31 mouse cellular contexts compared by ENCODE assay signal in the genomic region with DNA sequence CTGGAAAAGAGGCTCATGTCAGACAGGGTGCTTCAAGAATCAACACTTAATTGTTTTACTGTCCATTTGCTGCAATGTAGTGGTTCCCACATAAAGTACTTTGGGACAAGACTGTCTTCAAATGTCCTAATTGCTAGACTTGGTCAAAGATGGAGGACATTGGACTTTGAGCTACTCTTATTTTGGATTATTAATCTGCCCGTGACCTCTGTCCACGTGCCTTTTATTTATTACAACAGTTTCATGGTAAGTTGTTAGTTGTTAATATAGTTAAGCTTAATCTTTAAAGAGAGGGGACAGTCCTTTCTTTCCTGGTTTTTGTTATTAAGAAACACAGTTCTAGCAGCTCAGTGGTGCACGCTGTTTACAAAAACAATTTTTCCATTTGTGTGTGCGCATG. TPM values are rescaled to one million over a fixed set of nuclear protein-coding genes. Genes with fewer than 3 reads are reported as not detected.
"Had no signal": no experiment of that assay in that cellular context is flagged by ENCODE, and none has a peak within 500 bp of the region (broad histone marks: within the 10 kb centered on the region; RNA-seq: fewer than 3 reads in every experiment).

No protein-coding gene starts in this region.

- H3K4me3 ChIP-seq: heart, embryonic 10.5 days; heart, embryonic 12.5 days; heart, embryonic 13.5 days; heart, embryonic 15.5 days; hindbrain, embryonic 10.5 days; hindbrain, embryonic 12.5 days; hindbrain, embryonic 13.5 days; hindbrain, embryonic 15.5 days; intestine, embryonic 15.5 days; layer of hippocampus, adult 2 months; left cerebral cortex, adult 2 months had no signal

- H3K36me3 ChIP-seq: heart, embryonic 10.5 days; heart, embryonic 12.5 days; heart, embryonic 13.5 days; heart, embryonic 15.5 days; hindbrain, embryonic 10.5 days; hindbrain, embryonic 12.5 days; hindbrain, embryonic 13.5 days; hindbrain, embryonic 15.5 days; intestine, embryonic 15.5 days had no signal

- DNase-seq: heart, postnatal 10 days; heart, postnatal 14 days; heart, postnatal 36 days; kidney, adult 11 months; kidney, adult 18-20 months; kidney, postnatal 10 days; kidney, postnatal 14 days; kidney, postnatal 36 days; kidney, postnatal 4 days; layer of hippocampus, adult 9-11 months; layer of hippocampus, postnatal 36 days had no signal

- H3K27me3 ChIP-seq: heart, embryonic 12.5 days; heart, embryonic 13.5 days; heart, embryonic 15.5 days; hindbrain, embryonic 12.5 days; hindbrain, embryonic 13.5 days; hindbrain, embryonic 15.5 days; intestine, embryonic 15.5 days had no signal

- ATAC-seq: hindbrain, embryonic 16.5 days; hindbrain, postnatal 0 days; inflammation-experienced regulatory T-cells, adult 6 months; intestine, embryonic 15.5 days; intestine, embryonic 16.5 days; intestine, postnatal 0 days had no signal

- H3K4me2 ChIP-seq: heart, embryonic 11.5 days; heart, embryonic 12.5 days; heart, embryonic 13.5 days; heart, embryonic 15.5 days; hindbrain, embryonic 12.5 days; hindbrain, embryonic 13.5 days; hindbrain, embryonic 14.5 days; hindbrain, embryonic 15.5 days; intestine, embryonic 15.5 days had no signal

- H3K27ac ChIP-seq: heart, embryonic 10.5 days; heart, embryonic 13.5 days; heart, embryonic 15.5 days; hindbrain, embryonic 10.5 days; hindbrain, embryonic 12.5 days; hindbrain, embryonic 13.5 days; hindbrain, embryonic 14.5 days; hindbrain, embryonic 15.5 days; hindbrain, postnatal 0 days; intestine, embryonic 15.5 days; kidney, postnatal 0 days; layer of hippocampus, adult 2 months; left cerebral cortex, adult 2 months had no signal

- H3K9me3 ChIP-seq: heart, embryonic 10.5 days; heart, embryonic 13.5 days; heart, embryonic 15.5 days; hindbrain, embryonic 10.5 days; hindbrain, embryonic 12.5 days; hindbrain, embryonic 13.5 days; hindbrain, embryonic 15.5 days; intestine, embryonic 15.5 days had no signal

- H3K4me1 ChIP-seq: heart, embryonic 10.5 days; heart, embryonic 12.5 days; heart, embryonic 13.5 days; heart, embryonic 15.5 days; hindbrain, embryonic 10.5 days; hindbrain, embryonic 12.5 days; hindbrain, embryonic 13.5 days; hindbrain, embryonic 15.5 days; intestine, embryonic 15.5 days had no signal

- H3K9ac ChIP-seq: heart, embryonic 12.5 days; heart, embryonic 13.5 days; heart, embryonic 15.5 days; hindbrain, embryonic 12.5 days; hindbrain, embryonic 13.5 days; hindbrain, embryonic 14.5 days; hindbrain, embryonic 15.5 days; intestine, embryonic 15.5 days had no signal

RNA-seq across cellular contexts. Expression of a gene that starts 59.8 kb away (rescaled TPM):
- total RNA-seq: hindbrain, postnatal 0 days had no signal
- polyA plus RNA-seq: heart, embryonic 11.5 days; hindbrain, embryonic 11.5 days; hindbrain, embryonic 12.5 days; hindbrain, embryonic 14.5 days had no signal
